Mouse (Mus musculus): Measurements from ENCODE around the gene Ttc16. TPM values are rescaled to one million over a fixed set of nuclear protein-coding genes. Genes with fewer than 3 reads are reported as not detected.

Gene Ttc16
- total RNA-seq, 1 experiment = 0.94 TPM

- TF ChIP-seq ZC3H11A (IDR thresholded peaks at IDR 0.05; ENCODE audit: borderline replicate concordance, low read depth, low read length) (no peak), HCFC1 (IDR thresholded peaks at IDR 0.05; ENCODE audit: borderline replicate concordance, insufficient read depth, low read length) (no peak), ZNF384 (IDR thresholded peaks at IDR 0.05; ENCODE audit: low read depth, low read length) (no peak), MAFK (IDR thresholded peaks at IDR 0.05; ENCODE audit: insufficient read depth, low read depth, low read length) (no peak), CHD2 (IDR thresholded peaks at IDR 0.05; ENCODE audit: low read depth, low read length) (no peak)
- Histone ChIP-seq H3K9me3 (ENCODE audit: control insufficient read depth, insufficient read depth, low read depth, low read length) (no peaks in the 10 kb centered on the region), H3K36me3 (ENCODE audit: control insufficient read depth, insufficient read depth, low read length, poor library complexity, severe bottlenecking) (no peaks in the 10 kb centered on the region), H3K4me1 (ENCODE audit: control insufficient read depth in 2 of 2, insufficient read depth in 2 of 2, low read length in 2 of 2, poor library complexity in 1 of 2) (peaks cover 2 to 5% of the 10 kb centered on the region in 2 experiments; a peak in 2 of 4 replicates), H3K27ac (ENCODE audit: insufficient read depth, low read depth, low read length, poor library complexity, severe bottlenecking) (no peak overlapping the region), H3K9ac (ENCODE audit: insufficient read depth, low read depth, low read length, poor library complexity, severe bottlenecking) (0 out of 2 replicates have a peak overlapping the region, but pooled peaks have one; percentile 4), H3K4me3 (ENCODE audit: insufficient read depth in 1 of 2, low read depth in 1 of 2, low read length in 2 of 2, poor library complexity in 1 of 2, severe bottlenecking in 1 of 2) (no peak overlapping the region)
- in situ Hi-C loops (cut with MboI; ENCODE audit: low sequenced_read_pairs in 2 of 2, unreplicated experiment in 2 of 2) = no loop called here
- no peak for DNase-seq (ENCODE audit: low read depth, low spot score)
These were observed 47.0 kb downstream of the Ttc16 start for GRCm38 (mm10) chr2:32728463-32728862.

DNA sequence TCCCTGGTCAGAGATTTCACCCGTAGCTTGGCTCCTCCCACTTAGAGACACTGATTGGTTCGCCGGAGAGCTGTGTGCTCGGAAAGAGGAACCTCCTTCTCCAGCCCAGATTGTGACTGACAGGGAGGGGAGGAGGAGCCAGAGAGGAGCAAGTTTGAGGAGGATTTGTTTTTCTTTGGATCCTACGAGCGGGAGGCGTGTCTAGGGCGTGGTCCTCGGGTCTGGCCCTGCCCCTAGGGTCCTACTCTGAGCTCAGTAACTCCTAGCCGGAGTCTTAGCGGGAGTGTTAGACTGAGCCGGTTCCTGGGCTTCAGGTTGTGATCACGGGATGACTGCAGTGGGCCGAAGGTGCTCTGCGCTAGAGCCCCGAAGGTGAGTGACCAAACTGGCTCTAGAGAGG is 48.0 kb downstream of the Ttc16 start:
- Histone ChIP-seq H3K4me1 (ENCODE audit: control insufficient read depth in 2 of 2, insufficient read depth in 2 of 2, low read length in 2 of 2, poor library complexity in 1 of 2) (peaks cover 2 to 5% of the 10 kb centered on the region in 2 experiments; a peak in 2 of 4 replicates), H3K9me3 (ENCODE audit: control insufficient read depth, insufficient read depth, low read depth, low read length) (no peaks in the 10 kb centered on the region), H3K4me3 (ENCODE audit: insufficient read depth in 1 of 2, low read depth in 1 of 2, low read length in 2 of 2, poor library complexity in 1 of 2, severe bottlenecking in 1 of 2) (peak overlapping the region; percentile 32 to 56; a peak in 3 of 4 replicates), H3K9ac (ENCODE audit: insufficient read depth, low read depth, low read length, poor library complexity, severe bottlenecking) (peak overlapping the region; percentile 58), H3K36me3 (ENCODE audit: control insufficient read depth, insufficient read depth, low read length, poor library complexity, severe bottlenecking) (no peaks in the 10 kb centered on the region), H3K27ac (ENCODE audit: insufficient read depth, low read depth, low read length, poor library complexity, severe bottlenecking) (no peak overlapping the region)
- TF ChIP-seq HCFC1 (IDR thresholded peaks at IDR 0.05; ENCODE audit: borderline replicate concordance, insufficient read depth, low read length) (no peak), CHD2 (IDR thresholded peaks at IDR 0.05; ENCODE audit: low read depth, low read length) (no peak), ZNF384 (IDR thresholded peaks at IDR 0.05; ENCODE audit: low read depth, low read length) (no peak), MAFK (IDR thresholded peaks at IDR 0.05; ENCODE audit: insufficient read depth, low read depth, low read length) (no peak), ZC3H11A (IDR thresholded peaks at IDR 0.05; ENCODE audit: borderline replicate concordance, low read depth, low read length) (no peak)
- peak; percentile 99 for DNase-seq (ENCODE audit: low read depth, low spot score)
- in situ Hi-C loops (cut with MboI; ENCODE audit: low sequenced_read_pairs in 2 of 2, unreplicated experiment in 2 of 2) = no loop called here

DNA sequence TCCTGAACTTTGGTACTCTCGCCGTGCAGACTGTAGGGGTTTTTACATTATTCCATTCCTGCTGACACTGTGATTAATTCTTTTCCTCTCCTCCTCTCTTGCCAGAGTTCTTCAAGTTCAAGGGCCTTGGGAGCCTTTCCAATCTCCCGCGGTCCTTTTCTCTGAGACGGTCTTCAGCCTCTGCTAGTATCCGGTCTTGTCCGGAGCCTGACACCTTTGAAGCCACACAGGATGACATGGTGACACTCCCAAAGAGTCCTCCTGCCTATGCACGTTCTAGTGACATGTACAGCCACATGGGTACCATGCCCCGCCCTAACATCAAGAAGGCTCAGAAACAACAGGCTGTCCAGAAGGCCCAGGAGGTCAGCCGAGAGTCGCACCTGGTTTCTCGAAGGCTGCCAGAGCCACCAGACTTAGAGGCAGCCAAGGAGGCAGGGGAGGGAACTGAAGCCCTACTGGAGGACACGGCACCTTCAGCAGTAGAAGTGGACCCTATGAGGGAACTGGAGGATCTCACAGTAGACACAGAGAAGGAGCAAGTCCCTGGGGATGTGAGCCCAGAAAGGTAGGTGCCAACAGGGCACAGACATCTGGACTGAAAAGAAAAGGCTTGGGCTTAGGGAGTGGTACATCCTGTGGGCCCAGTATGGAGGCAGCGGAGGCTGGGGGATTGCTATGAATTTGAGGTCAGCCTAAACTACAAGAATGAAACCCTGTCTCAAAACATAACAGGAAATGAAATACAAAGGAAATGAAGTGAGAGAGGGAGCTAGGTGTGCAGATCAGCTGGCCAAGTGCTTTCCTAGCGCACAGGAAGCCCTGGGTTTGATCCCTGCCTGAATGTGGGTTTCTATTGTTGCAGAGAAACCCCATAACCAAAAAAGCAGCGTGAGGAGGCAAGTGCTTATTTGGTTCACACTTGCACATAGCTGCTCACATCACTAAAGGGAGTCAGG is 50.3 kb downstream of the Ttc16 start:
- Histone ChIP-seq H3K9me3 (ENCODE audit: control insufficient read depth, insufficient read depth, low read depth, low read length) (no peaks in the 10 kb centered on the region), H3K27ac (ENCODE audit: insufficient read depth, low read depth, low read length, poor library complexity, severe bottlenecking) (no peak overlapping the region), H3K4me3 (ENCODE audit: insufficient read depth in 1 of 2, low read depth in 1 of 2, low read length in 2 of 2, poor library complexity in 1 of 2, severe bottlenecking in 1 of 2) (no peak overlapping the region), H3K36me3 (ENCODE audit: control insufficient read depth, insufficient read depth, low read length, poor library complexity, severe bottlenecking) (no peaks in the 10 kb centered on the region), H3K4me1 (ENCODE audit: control insufficient read depth in 2 of 2, insufficient read depth in 2 of 2, low read length in 2 of 2, poor library complexity in 1 of 2) (peaks cover 2 to 8% of the 10 kb centered on the region in 2 experiments; a peak in 2 of 4 replicates), H3K9ac (ENCODE audit: insufficient read depth, low read depth, low read length, poor library complexity, severe bottlenecking) (no peak overlapping the region)
- no peak for DNase-seq (ENCODE audit: low read depth, low spot score)
- in situ Hi-C loops (cut with MboI; ENCODE audit: low sequenced_read_pairs in 2 of 2, unreplicated experiment in 2 of 2) = no loop called here
- TF ChIP-seq MAFK (IDR thresholded peaks at IDR 0.05; ENCODE audit: insufficient read depth, low read depth, low read length) = no peak
- TF ChIP-seq ZC3H11A (IDR thresholded peaks at IDR 0.05; ENCODE audit: borderline replicate concordance, low read depth, low read length) = no peak
- TF ChIP-seq HCFC1 (IDR thresholded peaks at IDR 0.05; ENCODE audit: borderline replicate concordance, insufficient read depth, low read length) = no peak
- no peak for TF ChIP-seq CHD2 (IDR thresholded peaks at IDR 0.05; ENCODE audit: low read depth, low read length)
- TF ChIP-seq ZNF384 (IDR thresholded peaks at IDR 0.05; ENCODE audit: low read depth, low read length) = no peak

- H3K9me3 ChIP-seq (ENCODE audit: control insufficient read depth, insufficient read depth, low read depth, low read length) = no peaks in the 10 kb centered on the region
- H3K4me1 ChIP-seq (ENCODE audit: control insufficient read depth in 2 of 2, insufficient read depth in 2 of 2, low read length in 2 of 2, poor library complexity in 1 of 2) = peaks cover 2 to 8% of the 10 kb centered on the region in 2 experiments; a peak in 2 of 4 replicates
- in situ Hi-C loops (cut with MboI; ENCODE audit: low sequenced_read_pairs in 2 of 2, unreplicated experiment in 2 of 2) = no loop called here
- no peak overlapping the region for H3K9ac ChIP-seq (ENCODE audit: insufficient read depth, low read depth, low read length, poor library complexity, severe bottlenecking)
- TF ChIP-seq CHD2 (IDR thresholded peaks at IDR 0.05; ENCODE audit: low read depth, low read length) (no peak), HCFC1 (IDR thresholded peaks at IDR 0.05; ENCODE audit: borderline replicate concordance, insufficient read depth, low read length) (no peak), ZC3H11A (IDR thresholded peaks at IDR 0.05; ENCODE audit: borderline replicate concordance, low read depth, low read length) (no peak), ZNF384 (IDR thresholded peaks at IDR 0.05; ENCODE audit: low read depth, low read length) (no peak), MAFK (IDR thresholded peaks at IDR 0.05; ENCODE audit: insufficient read depth, low read depth, low read length) (no peak)
- H3K27ac ChIP-seq (ENCODE audit: insufficient read depth, low read depth, low read length, poor library complexity, severe bottlenecking) = no peak overlapping the region
- H3K36me3 ChIP-seq (ENCODE audit: control insufficient read depth, insufficient read depth, low read length, poor library complexity, severe bottlenecking) = no peaks in the 10 kb centered on the region
- H3K4me3 ChIP-seq (ENCODE audit: insufficient read depth in 1 of 2, low read depth in 1 of 2, low read length in 2 of 2, poor library complexity in 1 of 2, severe bottlenecking in 1 of 2) = no peak overlapping the region
- DNase-seq (ENCODE audit: low read depth, low spot score) = no peak
These were observed 51.3 kb downstream of the Ttc16 start for GRCm38 (mm10) chr2:32724149-32724548.

Data from ES-E14 (cell line).